Mouse (Mus musculus): ENCODE results near the gene Coro1c.

DNA sequence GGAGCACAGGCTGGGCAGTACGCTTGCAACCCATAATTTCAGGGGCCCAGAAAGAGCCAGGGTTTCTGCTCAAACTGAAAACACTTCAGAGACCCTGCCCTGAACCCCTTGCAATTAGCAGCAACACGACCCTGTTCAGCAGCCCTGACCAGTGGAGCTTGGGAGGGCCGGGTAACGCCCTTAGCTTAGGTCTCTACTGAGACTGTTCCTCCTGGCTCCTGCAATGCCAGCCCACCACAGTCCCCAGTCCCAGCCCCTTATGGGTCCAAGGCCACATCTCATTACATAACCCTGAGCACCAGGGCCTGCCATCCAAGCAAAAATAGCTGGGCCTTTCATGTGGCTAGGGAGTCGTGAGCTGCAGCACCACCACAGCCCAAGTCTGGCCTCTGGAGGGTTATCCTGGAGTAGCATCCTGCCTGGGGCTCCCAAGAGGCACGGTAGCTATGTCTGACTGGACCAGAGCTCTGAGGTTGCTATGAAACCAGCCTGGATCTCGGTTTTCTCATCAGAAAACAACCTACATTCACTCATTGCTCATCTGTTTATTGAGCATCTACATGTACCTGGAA is 104.1 kb downstream of the Coro1c start:
- TF ChIP-seq POLR2A (IDR thresholded peaks at IDR 0.05; ENCODE audit: control insufficient read depth, extremely low read depth, insufficient read depth, low read length, poor library complexity) (no peak), CTCF (IDR thresholded peaks at IDR 0.05; ENCODE audit: borderline replicate concordance, control insufficient read depth, extremely low read depth, insufficient read depth, low read length, poor library complexity) (no peak)

Data from thymus, adult 2 months (tissue).